Mouse (Mus musculus): Measurements from ENCODE around the gene Hist1h4d. TPM values are rescaled to one million over a fixed set of nuclear protein-coding genes. Genes with fewer than 3 reads are reported as not detected.

Gene Hist1h4d
- total RNA-seq, 1 experiment from 2014 or later = 176 TPM

Other genes starting within 250 kb of the Hist1h4d start
- 16.9 to 17.9 TPM (median 17.5 TPM) in 4 replicates for gene Zfp322a, start 212.4 kb upstream of the Hist1h4d start, total RNA-seq (2023; ENCODE audit: inconsistent age)
- 17.4 to 19.6 TPM (median 18.5 TPM) in 4 replicates for gene Abt1, start 157.7 kb upstream of the Hist1h4d start, total RNA-seq (2023; ENCODE audit: inconsistent age)
- gene Btn1a1, start 115.7 kb upstream of the Hist1h4d start, total RNA-seq (2023; ENCODE audit: inconsistent age) = not detected in 4 replicates
- 0.61 to 1.7 TPM (median 1.6 TPM) in 3 of 4 replicates, not detected in the other for gene Btn2a2, start 92.7 kb upstream of the Hist1h4d start, total RNA-seq (2023; ENCODE audit: inconsistent age)
- 380 to 493 TPM (median 419 TPM) in 4 replicates for gene Hist1h4h, start 50.5 kb upstream of the Hist1h4d start, total RNA-seq (2023; ENCODE audit: inconsistent age)
- gene Hist1h2af, start 47.7 kb upstream of the Hist1h4d start, total RNA-seq (2023; ENCODE audit: inconsistent age) = 18.4 to 42.2 TPM (median 32.0 TPM) in 4 replicates
- 5.1 to 15.0 TPM (median 8.0 TPM) in 4 replicates for gene Hist1h3g, start 46.2 kb upstream of the Hist1h4d start, total RNA-seq (2023; ENCODE audit: inconsistent age)
- gene Hist1h2bh, start 38.2 kb upstream of the Hist1h4d start, total RNA-seq (2023; ENCODE audit: inconsistent age) = 11.3 to 16.6 TPM (median 13.7 TPM) in 4 replicates
- 123 to 144 TPM (median 124 TPM) in 4 replicates for gene Hist1h3f, start 37.5 kb upstream of the Hist1h4d start, total RNA-seq (2023; ENCODE audit: inconsistent age)
- gene Hist1h4f, start 29.9 kb upstream of the Hist1h4d start, total RNA-seq (2023; ENCODE audit: inconsistent age) = 90.4 to 98.1 TPM (median 92.8 TPM) in 4 replicates
- 25.4 to 29.9 TPM (median 27.1 TPM) in 4 replicates for gene Hist1h1d, start 28.3 kb upstream of the Hist1h4d start, total RNA-seq (2023; ENCODE audit: inconsistent age)
- 304 to 393 TPM (median 327 TPM) in 4 replicates for gene Hist1h3e, start 19.2 kb upstream of the Hist1h4d start, total RNA-seq (2023; ENCODE audit: inconsistent age)
- gene Hist1h2ae, start 10.4 kb upstream of the Hist1h4d start, total RNA-seq (2023; ENCODE audit: inconsistent age) = 14.4 to 36.0 TPM (median 25.7 TPM) in 4 replicates
- 482 to 521 TPM (median 495 TPM) in 4 replicates for gene Hist1h2bg, start 10.2 kb upstream of the Hist1h4d start, total RNA-seq (2023; ENCODE audit: inconsistent age)
- 216 to 268 TPM (median 252 TPM) in 4 replicates for gene Hist1h2bf, start 7.4 kb upstream of the Hist1h4d start, total RNA-seq (2023; ENCODE audit: inconsistent age)
- 41.9 to 71.0 TPM (median 49.4 TPM) in 4 replicates for gene Hist1h2ad, start 7.2 kb upstream of the Hist1h4d start, total RNA-seq (2023; ENCODE audit: inconsistent age)
- gene Hist1h3d, start 5.8 kb upstream of the Hist1h4d start, total RNA-seq (2023; ENCODE audit: inconsistent age) = 32.2 to 49.8 TPM (median 35.5 TPM) in 4 replicates
- 30.3 to 38.2 TPM (median 33.1 TPM) in 4 replicates for gene Hist1h2be, start 39.5 kb downstream of the Hist1h4d start, total RNA-seq (2023; ENCODE audit: inconsistent age)
- gene Hist1h1e, start 41.0 kb downstream of the Hist1h4d start, total RNA-seq (2023; ENCODE audit: inconsistent age) = 319 to 416 TPM (median 354 TPM) in 4 replicates
- 10.0 to 14.4 TPM (median 11.1 TPM) in 4 replicates for gene Hist1h2ac, start 102.3 kb downstream of the Hist1h4d start, total RNA-seq (2023; ENCODE audit: inconsistent age)
- 19.7 to 31.0 TPM (median 21.7 TPM) in 4 replicates for gene Hist1h2bc, start 102.6 kb downstream of the Hist1h4d start, total RNA-seq (2023; ENCODE audit: inconsistent age)
- 0.77 to 1.4 TPM (median 1.1 TPM) in 3 of 4 replicates, not detected in the other for gene Hist1h1t, start 114.2 kb downstream of the Hist1h4d start, total RNA-seq (2023; ENCODE audit: inconsistent age)
- gene Hist1h4c, start 116.9 kb downstream of the Hist1h4d start, total RNA-seq (2023; ENCODE audit: inconsistent age) = 186 to 254 TPM (median 213 TPM) in 4 replicates
- 0.69 to 2.2 TPM (median 1.4 TPM) in 4 replicates for gene Hfe, start 129.3 kb downstream of the Hist1h4d start, total RNA-seq (2023; ENCODE audit: inconsistent age)
- 908 to 1,217 TPM (median 961 TPM) in 4 replicates for gene Hist1h1c, start 157.2 kb downstream of the Hist1h4d start, total RNA-seq (2023; ENCODE audit: inconsistent age)
- gene Hist1h3c, start 164.0 kb downstream of the Hist1h4d start, total RNA-seq (2023; ENCODE audit: inconsistent age) = 12.3 to 17.5 TPM (median 15.7 TPM) in 4 replicates
- gene Hist1h2bb, start 165.1 kb downstream of the Hist1h4d start, total RNA-seq (2023; ENCODE audit: inconsistent age) = 71.4 to 93.9 TPM (median 80.8 TPM) in 4 replicates
- gene Hist1h2ab, start 169.5 kb downstream of the Hist1h4d start, total RNA-seq (2023; ENCODE audit: inconsistent age) = 70.2 to 102 TPM (median 85.3 TPM) in 4 replicates
- 58.2 to 88.1 TPM (median 67.4 TPM) in 4 replicates for gene Hist1h3b, start 170.7 kb downstream of the Hist1h4d start, total RNA-seq (2023; ENCODE audit: inconsistent age)
- 102 to 129 TPM (median 105 TPM) in 4 replicates for gene Hist1h4b, start 175.4 kb downstream of the Hist1h4d start, total RNA-seq (2023; ENCODE audit: inconsistent age)
- gene Hist1h4a, start 179.6 kb downstream of the Hist1h4d start, total RNA-seq (2023; ENCODE audit: inconsistent age) = 166 to 182 TPM (median 176 TPM) in 4 replicates
- 384 to 431 TPM (median 397 TPM) in 4 replicates for gene Hist1h3a, start 180.8 kb downstream of the Hist1h4d start, total RNA-seq (2023; ENCODE audit: inconsistent age)
- gene Hist1h1a, start 182.1 kb downstream of the Hist1h4d start, total RNA-seq (2023; ENCODE audit: inconsistent age) = 34.9 to 57.5 TPM (median 37.6 TPM) in 4 replicates
- gene Trim38, start 188.3 kb downstream of the Hist1h4d start, total RNA-seq (2023; ENCODE audit: inconsistent age) = not detected in 4 replicates
- not detected in 4 replicates for gene Slc17a2, start 225.4 kb downstream of the Hist1h4d start, total RNA-seq (2023; ENCODE audit: inconsistent age)